Mouse (Mus musculus) heart, adult 18-20 months (tissue): Measurements from ENCODE around the gene Clint1. TPM values are rescaled to one million over a fixed set of nuclear protein-coding genes. Genes with fewer than 3 reads are reported as not detected.

Experiments
- DNase-seq, 2 experiments: peaks; one replicate each; pipeline ENCODE4 v3.0.0; 2021 to 2022; ENCODE audit warnings: mixed read lengths in 1 of 2
- total RNA-seq, 2 experiments: library from RNA; stranded (reverse); gene quantifications; 2 replicates each; pipeline ENCODE4 v1.2.3; 2021

The Clint1 gene
- total RNA-seq, 2 experiments from 2014 or later, result 46.7 to 47.9 TPM

DNA sequence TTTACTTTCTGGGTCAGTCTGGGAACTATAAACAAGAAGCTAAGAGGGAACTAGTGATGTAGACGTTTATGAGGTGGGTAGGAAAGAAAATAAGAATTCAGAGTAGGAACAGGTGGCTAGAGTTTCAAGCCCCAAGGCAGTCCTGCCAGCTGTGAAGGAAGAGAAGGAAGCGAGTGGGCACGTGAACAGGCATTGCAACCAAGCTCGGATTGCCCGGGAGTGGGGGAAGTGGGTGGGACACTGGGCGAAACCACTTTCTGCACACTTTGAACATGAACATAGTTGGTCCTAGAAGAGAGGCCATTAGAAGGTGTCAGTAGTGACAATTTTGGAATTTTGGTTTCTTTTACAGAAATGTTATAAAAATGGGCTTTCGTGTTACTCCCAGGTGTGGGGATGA is 4.3 kb upstream of the Clint1 start:
- no peak for DNase-seq

GRCm38 (mm10) chr11:45848253-45848652 is 3.6 kb upstream of the Clint1 start:
- no peak for DNase-seq

DNA sequence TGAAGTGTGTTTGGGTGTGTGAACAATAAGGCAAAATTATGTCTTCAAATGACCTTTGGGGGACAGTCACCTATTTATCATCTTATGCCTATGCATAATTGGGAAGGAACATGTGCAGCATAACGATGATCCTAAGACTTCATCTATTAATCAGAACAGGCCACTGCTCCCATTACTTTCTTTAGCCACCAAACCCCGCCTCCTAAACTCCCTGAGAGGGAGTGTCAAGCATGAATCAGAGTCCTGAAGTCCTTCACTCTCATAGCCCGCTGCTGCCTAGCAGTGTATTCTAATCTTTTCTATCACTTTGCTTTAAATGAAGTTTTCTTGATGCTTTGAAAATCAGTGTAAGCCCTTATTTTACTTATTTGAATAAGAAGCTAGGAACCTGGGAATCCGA is 2.6 kb upstream of the Clint1 start:
- DNase-seq, result no peak

DNA sequence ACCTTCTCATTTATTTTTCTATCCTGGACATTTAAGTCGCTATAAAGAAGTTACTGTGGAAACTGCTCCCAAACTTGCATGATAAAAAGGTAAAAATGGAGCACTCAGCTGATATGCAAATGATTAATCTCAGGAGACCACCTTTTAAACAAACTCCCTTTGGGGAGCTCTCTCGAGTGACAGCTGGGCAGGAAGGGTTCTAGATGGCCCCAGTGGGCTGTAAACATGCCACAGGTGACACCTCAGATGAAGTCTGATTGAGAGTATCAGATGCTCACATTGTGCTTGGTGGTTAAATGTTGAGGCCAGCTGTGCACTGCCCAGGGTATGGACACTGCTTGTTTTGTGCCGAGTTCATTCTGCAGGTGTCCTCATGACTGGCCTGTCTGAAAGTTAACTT is 2.0 kb upstream of the Clint1 start:
- DNase-seq, result no peak

- no peak for DNase-seq
These were observed 1.5 kb upstream of the Clint1 start for GRCm38 (mm10) chr11:45850317-45850716.

- DNase-seq, result peak; percentile 51 to 64
These were observed 508 bp downstream of the Clint1 start for GRCm38 (mm10) chr11:45852124-45852994.

DNA sequence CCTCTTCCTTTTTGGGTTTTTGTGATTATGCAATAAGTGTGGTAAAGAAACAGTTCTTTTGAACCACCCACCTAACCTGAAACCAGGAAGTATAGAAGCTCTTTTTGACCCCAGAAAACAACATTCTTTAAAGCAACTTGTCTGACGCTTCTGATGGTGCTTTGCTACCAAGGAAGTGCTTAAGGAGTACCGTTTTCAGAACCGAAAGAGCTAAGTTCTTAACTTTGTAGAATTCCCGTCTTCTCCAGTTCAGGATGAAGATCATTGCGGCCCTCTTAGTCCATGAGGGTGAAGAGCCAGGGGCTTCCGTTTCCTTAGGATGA is 1.1 kb downstream of the Clint1 start:
- DNase-seq, result no peak

- no peak for DNase-seq
These were observed 2.1 kb downstream of the Clint1 start for GRCm38 (mm10) chr11:45853916-45854315.

DNA sequence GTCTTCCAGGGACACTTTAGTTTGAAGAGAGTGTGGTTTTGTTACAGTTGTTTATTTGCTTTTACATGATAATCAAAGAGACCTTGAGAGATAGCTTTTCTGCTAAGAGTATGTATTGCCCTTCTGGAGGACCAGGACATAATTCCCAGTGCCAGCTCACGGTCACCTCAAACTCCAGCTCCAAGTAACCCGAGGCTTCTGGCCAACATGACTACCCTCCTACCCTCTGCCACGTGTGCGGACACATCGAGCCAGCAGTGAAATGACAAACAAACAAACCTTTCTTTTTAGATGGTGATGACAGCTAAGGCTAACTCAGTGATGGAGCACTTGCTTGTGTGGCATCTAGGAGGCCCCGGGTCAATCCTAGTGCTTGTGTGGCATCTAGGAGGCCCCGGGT is 2.5 kb downstream of the Clint1 start:
- DNase-seq, result no peak

- DNase-seq, result no peak
These were observed 3.7 kb downstream of the Clint1 start for GRCm38 (mm10) chr11:45855407-45856148.

DNA sequence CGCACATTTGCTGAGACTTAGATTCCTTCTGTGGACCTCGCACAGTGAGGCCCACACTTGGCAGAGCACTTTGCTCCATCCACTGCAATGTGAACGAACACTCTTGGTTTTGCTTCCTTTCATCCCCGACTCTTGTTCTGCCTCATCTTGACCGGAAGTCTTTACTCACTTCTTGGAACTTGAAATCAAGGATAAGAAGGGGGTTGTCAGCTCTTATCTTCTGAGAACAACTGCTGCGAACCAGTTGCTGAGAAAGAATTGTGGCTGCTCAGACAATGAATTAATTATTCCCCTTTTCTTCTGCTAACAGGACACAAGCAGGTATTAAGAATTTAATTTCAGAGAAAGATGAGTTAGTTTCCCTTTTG is 4.3 kb downstream of the Clint1 start:
- DNase-seq, result no peak

GRCm38 (mm10) chr11:45861334-45861733 is 9.5 kb downstream of the Clint1 start:
- no peak for DNase-seq

- no peak for DNase-seq
These were observed 12.6 kb downstream of the Clint1 start for GRCm38 (mm10) chr11:45864409-45864808.

- no peak for DNase-seq
These were observed 14.0 kb downstream of the Clint1 start for GRCm38 (mm10) chr11:45865861-45866260.

DNA sequence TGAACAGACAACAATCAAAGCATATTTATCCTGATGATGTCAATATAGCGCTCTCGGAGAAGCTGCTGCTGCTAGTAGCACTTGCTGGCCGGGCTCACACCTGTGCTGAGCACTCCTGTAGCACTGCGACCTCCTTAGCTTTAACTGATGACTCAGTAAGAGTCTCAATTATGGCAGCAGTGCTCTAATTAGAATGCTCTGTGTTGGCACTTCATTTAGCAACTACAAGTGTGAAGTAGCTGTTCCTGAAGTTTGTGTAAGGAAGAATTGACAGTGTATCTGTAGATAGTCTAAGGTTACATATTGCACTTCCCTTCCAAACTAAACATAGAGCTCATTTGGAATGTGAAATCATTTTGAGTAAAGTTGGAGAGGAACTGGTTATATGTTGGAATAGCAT is 14.7 kb downstream of the Clint1 start:
- DNase-seq, result no peak

DNA sequence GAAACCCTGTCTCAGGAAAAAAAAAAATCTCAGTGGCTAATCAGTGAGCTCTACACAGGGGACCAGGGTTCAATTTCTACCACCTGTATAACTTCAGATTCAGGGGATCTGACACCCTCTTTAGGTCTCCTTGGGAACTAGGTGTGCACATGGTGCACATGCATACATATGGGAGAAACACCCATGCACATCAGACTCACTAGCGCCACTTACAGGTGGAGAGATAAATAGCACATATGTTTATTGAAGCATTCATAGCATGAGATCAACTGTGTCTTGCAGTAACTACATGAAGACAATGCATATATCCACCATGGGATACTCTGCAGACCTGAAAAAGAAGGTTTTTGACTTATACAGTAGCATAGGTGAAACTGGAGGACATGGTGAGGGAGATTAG is 21.8 kb downstream of the Clint1 start:
- no peak for DNase-seq

DNA sequence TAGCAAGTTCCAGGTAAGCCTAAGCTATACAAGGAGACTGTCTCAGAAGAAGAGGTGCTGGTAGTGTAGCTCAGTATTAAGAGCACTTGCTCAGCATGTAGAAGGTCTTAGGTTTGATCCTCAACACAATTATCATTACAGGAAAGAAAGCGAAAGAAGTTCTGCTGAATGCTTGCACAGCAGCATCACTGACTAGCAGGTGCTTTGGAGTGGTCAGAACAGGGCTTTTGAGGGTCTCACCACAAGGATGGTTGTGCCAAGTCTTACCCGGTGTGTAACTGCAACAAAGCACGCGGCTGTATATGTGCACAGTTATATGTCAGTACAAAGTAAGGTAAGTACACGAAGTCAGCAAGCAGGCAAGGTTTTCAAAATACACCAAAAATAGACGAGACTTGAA is 22.4 kb downstream of the Clint1 start:
- DNase-seq, result no peak

- DNase-seq, result peak in 1 of 2 experiments; percentile 66
These were observed 23.6 kb downstream of the Clint1 start for GRCm38 (mm10) chr11:45875351-45875935.

DNA sequence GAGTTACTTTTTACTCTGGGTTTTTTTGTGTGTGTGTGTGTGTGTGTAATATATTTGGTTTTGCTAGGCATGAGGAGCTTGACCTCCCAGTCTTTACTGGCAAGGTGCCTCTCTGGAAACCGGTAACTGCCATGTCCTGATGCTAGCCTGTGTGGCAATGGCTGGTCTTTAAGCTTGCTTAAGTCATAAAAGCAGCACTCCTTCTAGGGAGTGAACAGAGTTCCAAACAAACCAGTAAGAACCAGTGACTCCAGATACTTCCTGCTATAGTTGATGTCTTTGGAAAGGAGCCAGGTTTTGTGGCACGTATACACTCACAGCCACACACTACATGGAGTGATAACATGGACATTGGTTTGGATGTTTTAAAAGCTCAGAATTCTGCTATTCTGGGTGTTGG is 24.2 kb downstream of the Clint1 start:
- DNase-seq, result no peak

DNA sequence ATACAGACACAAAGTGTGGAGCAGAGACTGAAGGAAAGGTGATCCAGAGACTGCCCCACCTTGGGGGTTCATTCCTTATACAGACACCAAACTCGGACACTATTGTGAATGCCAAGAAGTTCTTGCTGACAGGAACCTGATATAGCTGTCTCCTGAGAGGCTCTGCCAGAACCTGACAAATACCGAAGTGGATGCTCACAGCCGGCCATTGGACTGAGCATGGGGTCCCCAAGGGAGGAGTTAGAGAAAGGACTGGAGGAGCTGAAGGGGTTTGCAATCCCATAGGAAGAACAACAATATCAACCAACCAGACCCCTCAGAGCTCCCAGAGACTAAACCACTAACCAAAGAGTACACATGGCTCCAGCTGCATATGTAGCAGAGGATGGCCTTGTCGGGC is 27.5 kb downstream of the Clint1 start:
- peak in 1 of 2 experiments; percentile 13 for DNase-seq

DNA sequence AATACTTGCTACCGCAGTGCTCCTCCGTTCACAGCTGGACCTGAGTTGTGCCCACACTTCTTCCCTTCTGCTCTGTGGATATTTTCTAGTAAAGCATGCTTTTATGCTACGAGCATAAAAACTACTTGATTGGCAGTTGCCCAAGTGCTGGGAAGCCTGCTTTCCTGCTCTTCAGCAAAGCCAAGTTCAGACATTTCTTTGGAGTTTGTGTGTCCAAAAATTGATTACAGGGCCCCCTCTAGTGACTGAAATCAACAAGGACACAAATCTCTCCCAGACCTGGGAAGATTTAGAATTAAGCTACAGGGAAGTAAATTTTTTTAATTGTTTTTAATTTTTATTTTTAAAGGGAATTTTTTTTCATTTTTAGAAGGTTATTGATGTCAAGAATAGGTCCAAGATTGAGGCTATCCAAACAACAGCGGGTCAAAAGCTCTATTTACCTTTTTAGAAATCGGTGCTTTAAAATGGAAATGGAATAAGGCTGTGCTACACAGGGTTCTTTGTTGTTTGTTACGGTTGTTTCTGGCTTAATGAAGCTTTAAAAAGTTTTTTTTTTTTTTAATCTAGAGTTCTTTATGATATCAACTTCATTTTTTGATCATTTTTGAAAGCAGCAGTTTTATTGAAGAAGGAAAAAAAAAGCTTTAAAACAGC is 29.3 kb downstream of the Clint1 start:
- DNase-seq, result peak; percentile 72 to 75

GRCm38 (mm10) chr11:45881683-45882068 is 29.8 kb downstream of the Clint1 start:
- no peak for DNase-seq
